Mouse (Mus musculus): ENCODE results near the gene Dync1li1. TPM values are rescaled to one million over a fixed set of nuclear protein-coding genes. Genes with fewer than 3 reads are reported as not detected.

Gene Dync1li1
- polyA plus RNA-seq, 1 experiment from 2014 or later: 39.3 TPM

GRCm38 (mm10) chr9:114697072-114697471, 8.5 kb downstream of the Dync1li1 start:
- Histone ChIP-seq H3K4me2 (replicated peaks; ENCODE audit: low read depth) (no peak overlapping the region), H3K4me1 (replicated peaks; ENCODE audit: control insufficient read depth, insufficient read depth, low read length) (no peaks in the 10 kb centered on the region), H3K27me3 (replicated peaks; ENCODE audit: control insufficient read depth, insufficient read depth, low read length) (no peaks in the 10 kb centered on the region), H3K36me3 (ENCODE audit: control insufficient read depth, insufficient read depth) (peaks cover 20% of the 10 kb centered on the region), H3K4me3 (ENCODE audit: low read depth, low read length) (no peak overlapping the region), H3K27ac (ENCODE audit: low read depth, low read length) (no peak overlapping the region), H3K9me3 (ENCODE audit: control insufficient read depth) (no peaks in the 10 kb centered on the region), H3K9ac (ENCODE audit: low read depth, low read length) (no peak overlapping the region)
- TF ChIP-seq CTCF (IDR thresholded peaks at IDR 0.05; ENCODE audit: low read depth): no peak
- WGBS: 91% methylated on average over 4 of the region's 4 CpGs
- no peak for ATAC-seq

- no peaks in the 10 kb centered on the region for H3K27me3 ChIP-seq (replicated peaks; ENCODE audit: control insufficient read depth, insufficient read depth, low read length)
- no peak for TF ChIP-seq CTCF (IDR thresholded peaks at IDR 0.05; ENCODE audit: low read depth)
- no peak for ATAC-seq
- 92% methylated on average over 5 of the region's 5 CpGs for WGBS
- H3K4me1 ChIP-seq (replicated peaks; ENCODE audit: control insufficient read depth, insufficient read depth, low read length): no peaks in the 10 kb centered on the region
- peaks cover 11% of the 10 kb centered on the region for H3K36me3 ChIP-seq (ENCODE audit: control insufficient read depth, insufficient read depth)
- no peak overlapping the region for H3K9ac ChIP-seq (ENCODE audit: low read depth, low read length)
- H3K4me3 ChIP-seq (ENCODE audit: low read depth, low read length): no peak overlapping the region
- no peaks in the 10 kb centered on the region for H3K9me3 ChIP-seq (ENCODE audit: control insufficient read depth)
- no peak overlapping the region for H3K27ac ChIP-seq (ENCODE audit: low read depth, low read length)
- H3K4me2 ChIP-seq (replicated peaks; ENCODE audit: low read depth): no peak overlapping the region
Observed at GRCm38 (mm10) chr9:114697926-114698325, 9.3 kb downstream of the Dync1li1 start.

DNA sequence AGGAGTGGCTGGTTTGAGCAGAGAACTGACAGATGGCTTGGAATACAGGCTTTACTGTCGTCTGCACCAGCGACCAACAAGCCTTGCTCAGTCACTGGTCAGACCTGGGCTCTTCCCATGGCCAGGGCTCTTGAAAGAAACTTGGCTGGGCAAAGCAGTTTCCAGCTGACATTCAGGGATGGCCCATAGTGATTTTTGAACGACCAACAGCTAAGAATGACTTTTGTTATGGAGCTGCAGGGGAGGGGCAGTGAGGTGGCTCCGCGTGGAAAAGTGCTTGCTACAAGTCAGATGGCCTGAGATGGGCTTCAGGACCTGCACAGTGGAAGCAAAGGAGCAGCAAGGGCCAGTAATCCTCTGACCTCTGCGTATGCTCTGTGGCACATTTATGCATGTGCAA, 10.7 kb downstream of the Dync1li1 start:
- no peak for TF ChIP-seq CTCF (IDR thresholded peaks at IDR 0.05; ENCODE audit: low read depth)
- Histone ChIP-seq H3K4me2 (replicated peaks; ENCODE audit: low read depth) (no peak overlapping the region), H3K4me1 (replicated peaks; ENCODE audit: control insufficient read depth, insufficient read depth, low read length) (no peaks in the 10 kb centered on the region), H3K27me3 (replicated peaks; ENCODE audit: control insufficient read depth, insufficient read depth, low read length) (no peaks in the 10 kb centered on the region), H3K27ac (ENCODE audit: low read depth, low read length) (no peak overlapping the region), H3K36me3 (ENCODE audit: control insufficient read depth, insufficient read depth) (peaks cover 7% of the 10 kb centered on the region; the same call in 1 of the 2 replicates), H3K4me3 (ENCODE audit: low read depth, low read length) (no peak overlapping the region), H3K9ac (ENCODE audit: low read depth, low read length) (no peak overlapping the region), H3K9me3 (ENCODE audit: control insufficient read depth) (no peaks in the 10 kb centered on the region)
- WGBS: 68% methylated on average over 6 of the region's 6 CpGs
- ATAC-seq: no peak

GRCm38 (mm10) chr9:114699882-114700665, 11.5 kb downstream of the Dync1li1 start:
- Histone ChIP-seq H3K36me3 (ENCODE audit: control insufficient read depth, insufficient read depth) (0 out of 2 replicates have a peak, but pooled peaks cover 3% of the 10 kb centered on the region), H3K4me3 (ENCODE audit: low read depth, low read length) (no peak overlapping the region), H3K27me3 (replicated peaks; ENCODE audit: control insufficient read depth, insufficient read depth, low read length) (no peaks in the 10 kb centered on the region), H3K9me3 (ENCODE audit: control insufficient read depth) (no peaks in the 10 kb centered on the region), H3K4me2 (replicated peaks; ENCODE audit: low read depth) (no peak overlapping the region), H3K9ac (ENCODE audit: low read depth, low read length) (no peak overlapping the region), H3K4me1 (replicated peaks; ENCODE audit: control insufficient read depth, insufficient read depth, low read length) (no peaks in the 10 kb centered on the region), H3K27ac (ENCODE audit: low read depth, low read length) (no peak overlapping the region)
- no peak for ATAC-seq
- WGBS: 89% methylated on average over 15 of the region's 16 CpGs
- 0 out of 2 replicates have a peak, but pooled peaks have one; percentile 2 for TF ChIP-seq CTCF (IDR thresholded peaks at IDR 0.05; ENCODE audit: low read depth)

DNA sequence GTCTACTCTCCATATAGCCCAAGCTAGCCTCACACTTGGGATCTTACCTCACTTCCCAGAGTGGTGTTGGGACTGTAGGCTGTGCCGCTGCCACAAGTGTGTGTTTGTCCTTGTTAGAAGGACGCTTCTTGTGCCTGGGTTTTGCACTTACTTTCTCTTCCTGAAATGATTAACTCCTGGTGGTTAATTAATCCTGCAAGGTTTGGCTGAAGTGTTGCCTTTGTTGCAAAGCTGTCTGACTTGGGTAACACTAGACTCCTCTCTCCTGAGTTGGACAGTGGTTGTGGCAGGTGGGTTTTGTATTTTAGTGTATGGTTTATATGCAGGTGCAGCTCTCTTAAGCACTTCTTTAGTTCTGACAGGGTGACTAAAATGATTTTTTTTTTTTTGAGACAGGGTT, 12.4 kb downstream of the Dync1li1 start:
- no peak overlapping the region for H3K9ac ChIP-seq (ENCODE audit: low read depth, low read length)
- no peaks in the 10 kb centered on the region for H3K4me1 ChIP-seq (replicated peaks; ENCODE audit: control insufficient read depth, insufficient read depth, low read length)
- WGBS: 38% methylated on average over 2 of the region's 2 CpGs
- H3K4me2 ChIP-seq (replicated peaks; ENCODE audit: low read depth): no peak overlapping the region
- no peaks in the 10 kb centered on the region for H3K27me3 ChIP-seq (replicated peaks; ENCODE audit: control insufficient read depth, insufficient read depth, low read length)
- no peaks in the 10 kb centered on the region for H3K9me3 ChIP-seq (ENCODE audit: control insufficient read depth)
- peak overlapping the region; percentile 15; the same call in 1 of the 2 replicates for H3K27ac ChIP-seq (ENCODE audit: low read depth, low read length)
- 0 out of 2 replicates have a peak, but pooled peaks cover 8% of the 10 kb centered on the region for H3K36me3 ChIP-seq (ENCODE audit: control insufficient read depth, insufficient read depth)
- no peak overlapping the region for H3K4me3 ChIP-seq (ENCODE audit: low read depth, low read length)
- ATAC-seq: no peak
- TF ChIP-seq CTCF (IDR thresholded peaks at IDR 0.05; ENCODE audit: low read depth): no peak

- no peak overlapping the region for H3K9ac ChIP-seq (ENCODE audit: low read depth, low read length)
- TF ChIP-seq CTCF (IDR thresholded peaks at IDR 0.05; ENCODE audit: low read depth): no peak
- WGBS: 49% methylated on average over 4 of the region's 4 CpGs
- no peaks in the 10 kb centered on the region for H3K27me3 ChIP-seq (replicated peaks; ENCODE audit: control insufficient read depth, insufficient read depth, low read length)
- H3K4me3 ChIP-seq (ENCODE audit: low read depth, low read length): no peak overlapping the region
- ATAC-seq: peak; percentile 53
- H3K9me3 ChIP-seq (ENCODE audit: control insufficient read depth): no peaks in the 10 kb centered on the region
- no peaks in the 10 kb centered on the region for H3K4me1 ChIP-seq (replicated peaks; ENCODE audit: control insufficient read depth, insufficient read depth, low read length)
- 0 out of 2 replicates have a peak, but pooled peaks cover 9% of the 10 kb centered on the region for H3K36me3 ChIP-seq (ENCODE audit: control insufficient read depth, insufficient read depth)
- H3K27ac ChIP-seq (ENCODE audit: low read depth, low read length): no peak overlapping the region
- no peak overlapping the region; the same call in 1 of the 2 replicates for H3K4me2 ChIP-seq (replicated peaks; ENCODE audit: low read depth)
Observed at GRCm38 (mm10) chr9:114701921-114702320, 13.3 kb downstream of the Dync1li1 start.
